Mouse (Mus musculus) neural tube, embryonic 14.5 days (tissue): ENCODE results near the gene Ankrd63. TPM values are rescaled to one million over a fixed set of nuclear protein-coding genes. Genes with fewer than 3 reads are reported as not detected.

ENCODE experiments used
- ATAC-seq: fragments of 200-750 bp; cut with Nextera tagmentation; 2 replicates; pipeline ENCODE4 v1.8.0; 2017; ENCODE audit warnings: low read depth, mild to moderate bottlenecking, moderate TSS enrichment, moderate library complexity
- H3K27ac ChIP-seq: fragments of 300-500 bp; sonication (generic); 2 replicates; pipeline ENCODE4 v1.5.1; 2014; ENCODE audit warnings: low read depth, mild to moderate bottlenecking, control low read depth, low read length, moderate library complexity, mixed read lengths
- H3K27me3 ChIP-seq: fragments of 300-500 bp; sonication (generic); 2 replicates; pipeline ENCODE4 v1.6.1; 2014; ENCODE audit warnings: low read length; ENCODE audit not compliant: control insufficient read depth, insufficient read depth
- H3K36me3 ChIP-seq: fragments of 300-500 bp; sonication (generic); 2 replicates; pipeline ENCODE4 v1.6.1; 2014; ENCODE audit warnings: low read length, mixed read lengths; ENCODE audit not compliant: control insufficient read depth, insufficient read depth
- H3K4me1 ChIP-seq: fragments of 300-500 bp; sonication (generic); 2 replicates; pipeline ENCODE4 v1.6.1; 2014; ENCODE audit warnings: low read length; ENCODE audit not compliant: control insufficient read depth, insufficient read depth
- H3K4me2 ChIP-seq: fragments of 300-500 bp; sonication (generic); 2 replicates; pipeline ENCODE4 v1.6.1; 2014; ENCODE audit warnings: mild to moderate bottlenecking, low read depth, low read length, control low read depth
- H3K4me3 ChIP-seq: fragments of 300-500 bp; sonication (generic); 2 replicates; pipeline ENCODE4 v1.5.1; 2014; ENCODE audit warnings: low read depth, low read length, control low read depth, mixed read lengths
- H3K9ac ChIP-seq: fragments of 300-500 bp; sonication (generic); replicated peaks from 2 replicates; pipeline ENCODE4 v1.6.1; 2014; ENCODE audit warnings: low read depth, mild to moderate bottlenecking, control low read depth, low read length, mixed read lengths
- H3K9me3 ChIP-seq: fragments of 300-500 bp; sonication (generic); 2 replicates; pipeline ENCODE4 v1.6.1; 2016; ENCODE audit warnings: low read length; ENCODE audit not compliant: control insufficient read depth
- WGBS: fragments of 180-500 bp; shearing (Covaris S2); extraction: QIAGEN DNeasy Blood & Tissue Kit; methylation state at CpG from one replicate; pipeline ENCODE4 v1.1.7; 2014; 5-methylcytosine and 5-hydroxymethylcytosine counted together
- polyA plus RNA-seq: library from polyadenylated mRNA; unstranded; fragments of >200 nt; fragmentation: Nextera tagmentation; extraction: Ambion mirVana; gene quantifications from 2 replicates; pipeline ENCODE4 v1.2.1, GENCODE M21; 2014

Gene Ankrd63
- not detected in 2 replicates for polyA plus RNA-seq

DNA sequence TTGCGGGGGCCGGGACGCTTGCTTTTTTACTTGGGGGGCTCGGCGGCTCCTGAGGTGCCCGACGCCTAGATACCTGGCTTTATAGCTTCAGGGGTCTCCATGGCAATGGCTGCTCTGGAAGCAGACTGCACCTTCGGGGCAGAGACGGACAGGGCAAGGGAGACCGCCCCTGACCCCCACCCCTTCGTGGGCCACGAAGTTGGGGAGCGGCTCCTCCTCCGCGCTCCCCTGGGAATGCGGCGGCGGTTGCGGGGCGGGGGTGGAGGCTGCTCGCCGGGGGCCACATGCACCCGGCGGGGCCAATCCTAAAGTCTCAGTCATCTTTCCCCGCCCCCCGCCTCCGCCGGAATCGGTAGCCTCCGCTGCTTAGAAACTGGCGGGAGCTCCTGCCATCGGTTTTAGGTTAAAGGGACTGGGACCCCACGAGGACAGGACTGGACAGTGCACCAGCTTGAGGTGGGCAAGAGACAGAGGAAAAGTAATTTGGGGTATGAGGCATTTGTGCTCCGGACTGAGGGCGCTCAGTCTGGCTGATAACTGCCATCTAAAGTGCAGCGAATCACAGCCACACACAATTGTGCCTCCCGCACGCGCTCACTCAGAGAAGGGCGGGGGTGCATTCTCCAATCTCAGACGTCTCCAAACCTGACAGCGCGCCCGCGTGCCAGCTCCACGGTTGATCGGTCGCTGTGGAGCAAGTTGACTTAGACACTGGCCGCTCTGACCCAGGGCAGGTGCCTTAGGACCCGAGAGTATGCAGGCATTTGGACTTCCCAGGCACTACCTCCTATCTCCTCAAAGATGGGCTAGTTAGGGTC lies at the start of gene Ankrd63:
Gene Ankrd63, minus strand, starts transcription at position 51 of the 818 bp plus-strand sequence.
- Histone ChIP-seq H3K9me3 (no peaks in the 10 kb centered on the region), H3K4me1 (peaks cover 18% of the 10 kb centered on the region), H3K4me2 (peak within 1 kb of the TSS; percentile 57), H3K27me3 (peaks cover 77% of the 10 kb centered on the region), H3K36me3 (no peaks in the 10 kb centered on the region), H3K4me3 (peak within 1 kb of the TSS; percentile 17), H3K27ac (no peak within 1 kb of the TSS), H3K9ac (0 out of 2 replicates have a peak within 1 kb of the TSS, but pooled peaks have one; percentile 21)
- under 1% methylated on average over 50 of the region's 50 CpGs for WGBS
- no peak for ATAC-seq

- no peak for ATAC-seq
- 75% methylated on average over 4 of the region's 4 CpGs for WGBS
- H3K9ac ChIP-seq, result no peak overlapping the region
- H3K27me3 ChIP-seq, result no peaks in the 10 kb centered on the region
- H3K4me3 ChIP-seq, result no peak overlapping the region
- no peak overlapping the region for H3K4me2 ChIP-seq
- no peaks in the 10 kb centered on the region for H3K36me3 ChIP-seq
- no peak overlapping the region for H3K27ac ChIP-seq
- H3K9me3 ChIP-seq, result no peaks in the 10 kb centered on the region
- H3K4me1 ChIP-seq, result peaks cover 26% of the 10 kb centered on the region
Observed at GRCm38 (mm10) chr2:118752792-118753108, 49.0 kb upstream of the Ankrd63 start.

- no peak overlapping the region for H3K9ac ChIP-seq
- H3K9me3 ChIP-seq, result no peaks in the 10 kb centered on the region
- no peak overlapping the region for H3K4me2 ChIP-seq
- no peaks in the 10 kb centered on the region for H3K27me3 ChIP-seq
- H3K27ac ChIP-seq, result no peak overlapping the region
- ATAC-seq, result no peak
- 76% methylated on average over 16 of the region's 16 CpGs for WGBS
- no peak overlapping the region for H3K4me3 ChIP-seq
- peaks cover 32% of the 10 kb centered on the region for H3K4me1 ChIP-seq
- no peaks in the 10 kb centered on the region for H3K36me3 ChIP-seq
Observed at GRCm38 (mm10) chr2:118751896-118752791, 48.4 kb upstream of the Ankrd63 start.

GRCm38 (mm10) chr2:118750476-118750875 lies 46.7 kb upstream of the Ankrd63 start:
- no peak overlapping the region for H3K4me3 ChIP-seq
- no peak overlapping the region for H3K4me2 ChIP-seq
- no peaks in the 10 kb centered on the region for H3K36me3 ChIP-seq
- ATAC-seq, result no peak
- H3K4me1 ChIP-seq, result peaks cover 36% of the 10 kb centered on the region
- WGBS, result 59% methylated on average over 8 of the region's 8 CpGs
- H3K27me3 ChIP-seq, result no peaks in the 10 kb centered on the region
- H3K9ac ChIP-seq, result no peak overlapping the region
- H3K9me3 ChIP-seq, result no peaks in the 10 kb centered on the region
- no peak overlapping the region for H3K27ac ChIP-seq

DNA sequence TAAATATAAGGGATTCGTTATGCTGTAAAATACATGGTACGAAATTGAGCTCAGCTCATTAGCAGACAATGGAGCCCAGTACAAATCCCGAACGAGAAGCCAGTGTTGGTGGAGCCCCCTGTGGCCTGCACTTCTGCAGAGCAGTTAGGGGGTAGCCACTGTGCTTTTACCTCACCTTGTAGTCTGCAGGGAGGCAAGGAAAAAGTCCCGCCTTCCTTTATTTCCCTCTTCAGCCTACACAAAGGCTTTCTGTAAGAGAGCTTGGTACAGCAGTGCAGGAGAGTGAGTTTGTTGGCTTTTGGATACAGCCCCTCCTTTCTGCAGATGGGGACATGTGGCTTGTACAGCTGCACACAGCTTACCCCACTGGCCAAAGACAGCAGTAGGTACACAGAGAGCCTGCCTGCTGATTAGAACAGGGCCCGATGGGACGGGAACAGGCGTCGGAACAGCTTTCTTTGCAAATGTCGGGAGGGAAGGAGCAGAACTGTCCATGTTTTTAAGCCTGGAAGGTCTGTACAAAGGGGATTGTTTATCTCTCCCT lies 45.6 kb upstream of the Ankrd63 start:
- 0 out of 2 replicates have a peak overlapping the region, but pooled peaks have one; percentile 6 for H3K4me3 ChIP-seq
- peaks cover 43% of the 10 kb centered on the region for H3K4me1 ChIP-seq
- H3K9ac ChIP-seq, result peak overlapping the region; percentile 34; the same call in 1 of the 2 replicates

GRCm38 (mm10) chr2:118747301-118747960 lies 43.7 kb upstream of the Ankrd63 start:
- Histone ChIP-seq H3K4me3 (peak overlapping the region; percentile 83), H3K9me3 (no peaks in the 10 kb centered on the region), H3K9ac (peak overlapping the region; percentile 93; the same call in 1 of the 2 replicates), H3K36me3 (no peaks in the 10 kb centered on the region), H3K4me2 (peak overlapping the region; percentile 91), H3K4me1 (peaks cover 43% of the 10 kb centered on the region), H3K27me3 (no peaks in the 10 kb centered on the region), H3K27ac (no peak overlapping the region)
- ATAC-seq, result no peak
- 29% methylated on average over 10 of the region's 10 CpGs for whole genome bisulfite sequencing

More for the DNA sequence above, 45.6 kb upstream of the Ankrd63 start:
- Histone ChIP-seq H3K36me3 (no peaks in the 10 kb centered on the region), H3K9me3 (no peaks in the 10 kb centered on the region), H3K27ac (no peak overlapping the region), H3K4me2 (peak overlapping the region; percentile 30; the same call in 1 of the 2 replicates), H3K27me3 (no peaks in the 10 kb centered on the region)
- ATAC-seq, result no peak
- WGBS, result 21% methylated on average over 10 of the region's 10 CpGs

- Histone ChIP-seq H3K36me3 (no peaks in the 10 kb centered on the region), H3K9ac (peak overlapping the region; percentile 93), H3K4me3 (peak overlapping the region; percentile 83), H3K27ac (peak overlapping the region; percentile 73; the same call in 1 of the 2 replicates), H3K4me2 (peak overlapping the region; percentile 91), H3K27me3 (no peaks in the 10 kb centered on the region), H3K4me1 (peaks cover 43% of the 10 kb centered on the region), H3K9me3 (no peaks in the 10 kb centered on the region)
- ATAC-seq, result peak; percentile 52
- WGBS, result under 1% methylated on average over 72 of the region's 113 CpGs
Observed at GRCm38 (mm10) chr2:118745915-118746901, 42.4 kb upstream of the Ankrd63 start.
